Mouse (Mus musculus) heart, embryonic 16.5 days (tissue): Measurements from ENCODE around the gene Tiam1. TPM values are rescaled to one million over a fixed set of nuclear protein-coding genes. Genes with fewer than 3 reads are reported as not detected.

Experiments used
- ATAC-seq: fragments of 200-750 bp; cut with Nextera tagmentation; replicated peaks from 2 replicates; pipeline ENCODE4 v1.8.0; 2017; ENCODE audit warnings: moderate number of reproducible peaks; ENCODE audit not compliant: insufficient read depth, low FRiP score; ENCODE audit errors: extremely low read depth
- H3K27ac ChIP-seq: fragments of 300-500 bp; sonication (generic); 2 replicates; pipeline ENCODE4 v1.5.1; 2014; ENCODE audit warnings: mild to moderate bottlenecking, low read length, control low read depth, moderate library complexity
- H3K27me3 ChIP-seq: fragments of 300-500 bp; sonication (generic); 2 replicates; pipeline ENCODE4 v1.6.1; 2014; ENCODE audit warnings: low read length, mixed read lengths; ENCODE audit not compliant: control insufficient read depth, insufficient read depth
- H3K36me3 ChIP-seq: fragments of 300-500 bp; sonication (generic); 2 replicates; pipeline ENCODE4 v1.6.1; 2014; ENCODE audit not compliant: control insufficient read depth, insufficient read depth
- H3K4me1 ChIP-seq: fragments of 300-500 bp; sonication (generic); 2 replicates; pipeline ENCODE4 v1.6.1; 2014; ENCODE audit warnings: low read length, mixed read lengths; ENCODE audit not compliant: control insufficient read depth, insufficient read depth
- H3K4me2 ChIP-seq: fragments of 300-500 bp; sonication (generic); 2 replicates; pipeline ENCODE4 v1.6.1; 2014; ENCODE audit warnings: low read depth, mild to moderate bottlenecking, control low read depth, low read length
- H3K4me3 ChIP-seq: fragments of 300-500 bp; sonication (generic); 2 replicates; pipeline ENCODE4 v1.5.1; 2014; ENCODE audit warnings: mild to moderate bottlenecking, control low read depth, low read length
- H3K9ac ChIP-seq: fragments of 300-500 bp; sonication (generic); 2 replicates; pipeline ENCODE4 v1.6.1; 2014; ENCODE audit warnings: low read length, control low read depth
- H3K9me3 ChIP-seq: fragments of 300-500 bp; sonication (generic); replicated peaks from 2 replicates; pipeline ENCODE4 v1.6.1; 2016; ENCODE audit warnings: low read length; ENCODE audit not compliant: control insufficient read depth
- WGBS: fragments of 180-500 bp; shearing (Covaris S2); extraction: QIAGEN DNeasy Blood & Tissue Kit; methylation state at CpG from one replicate; pipeline ENCODE4 v1.1.7; 2014; 5-methylcytosine and 5-hydroxymethylcytosine counted together
- polyA plus RNA-seq: library from polyadenylated mRNA; unstranded; fragments of >200 nt; fragmentation: Nextera tagmentation; extraction: Ambion mirVana; gene quantifications from 2 replicates; pipeline ENCODE4 v1.2.1, GENCODE M21; 2015

The Tiam1 gene
- polyA plus RNA-seq, 1 experiment from 2014 or later: 9.4 TPM

DNA sequence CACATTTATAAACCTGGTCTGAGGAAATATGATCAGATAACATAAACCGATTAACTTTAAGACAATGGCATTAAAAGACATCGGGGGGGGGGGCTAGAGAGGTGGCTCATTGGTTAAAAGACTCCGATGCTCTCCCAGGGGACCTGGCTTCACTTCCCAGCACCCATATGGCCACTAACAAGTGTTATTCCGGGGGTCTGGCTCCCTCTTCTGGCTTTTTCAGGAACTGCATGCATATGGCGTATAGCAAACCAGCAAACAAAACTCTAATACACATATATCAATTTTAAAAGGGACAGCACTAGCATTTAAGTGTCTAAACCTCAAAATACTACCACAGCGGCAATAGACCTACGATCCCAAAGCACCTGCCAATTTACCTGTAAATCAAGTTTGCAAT, 347.0 kb downstream of the Tiam1 start:
- WGBS: 90% methylated on average over 7 of the region's 7 CpGs
- no peak overlapping the region for H3K9ac ChIP-seq
- no peak overlapping the region for H3K4me2 ChIP-seq
- H3K9me3 ChIP-seq: no peaks in the 10 kb centered on the region
- no peaks in the 10 kb centered on the region for H3K4me1 ChIP-seq
- ATAC-seq: no peak
- no peak overlapping the region for H3K27ac ChIP-seq
- H3K4me3 ChIP-seq: no peak overlapping the region
- H3K36me3 ChIP-seq: peaks cover 2% of the 10 kb centered on the region
- H3K27me3 ChIP-seq: no peaks in the 10 kb centered on the region

DNA sequence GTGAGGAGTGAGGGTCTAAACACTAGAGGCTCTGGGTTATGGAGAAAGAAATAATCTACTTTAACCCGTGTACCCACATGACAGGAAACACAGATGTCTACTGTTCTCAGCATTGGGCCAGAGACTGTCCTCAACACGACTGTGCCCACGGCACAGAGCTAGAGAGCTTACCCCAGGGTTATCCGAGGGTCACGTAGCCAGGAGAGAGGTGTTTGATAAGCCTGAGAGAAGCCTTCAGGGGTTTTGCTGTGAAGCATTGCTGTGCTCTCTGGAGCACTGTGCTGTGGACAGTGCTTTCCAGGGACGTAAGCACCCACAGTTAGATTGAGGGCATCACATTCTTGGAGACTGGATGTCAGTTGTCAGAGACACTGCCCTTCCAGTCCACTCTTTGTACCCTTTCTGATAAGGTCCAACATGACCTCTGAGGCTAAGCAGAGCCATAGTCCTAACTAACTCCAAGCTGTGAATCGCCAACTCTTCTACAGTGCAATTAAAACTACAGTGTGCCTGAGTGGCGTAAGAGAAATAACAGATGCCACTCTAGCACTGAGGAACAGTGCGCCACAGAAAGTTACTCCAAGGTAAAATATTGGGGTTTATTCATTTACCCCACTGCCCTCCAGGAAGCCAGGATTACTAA, 353.7 kb downstream of the Tiam1 start:
- peak overlapping the region; percentile 6; the same call in 1 of the 2 replicates for H3K4me2 ChIP-seq
- no peak overlapping the region for H3K4me3 ChIP-seq
- 37% methylated on average over 9 of the region's 9 CpGs for WGBS
- no peaks in the 10 kb centered on the region for H3K9me3 ChIP-seq
- no peaks in the 10 kb centered on the region for H3K27me3 ChIP-seq
- no peak overlapping the region for H3K27ac ChIP-seq
- peaks cover 2% of the 10 kb centered on the region for H3K36me3 ChIP-seq
- peak; percentile 75; the same call in 1 of the 2 replicates for ATAC-seq
- H3K9ac ChIP-seq: 0 out of 2 replicates have a peak overlapping the region, but pooled peaks have one; percentile 3
- peaks cover 12% of the 10 kb centered on the region for H3K4me1 ChIP-seq

DNA sequence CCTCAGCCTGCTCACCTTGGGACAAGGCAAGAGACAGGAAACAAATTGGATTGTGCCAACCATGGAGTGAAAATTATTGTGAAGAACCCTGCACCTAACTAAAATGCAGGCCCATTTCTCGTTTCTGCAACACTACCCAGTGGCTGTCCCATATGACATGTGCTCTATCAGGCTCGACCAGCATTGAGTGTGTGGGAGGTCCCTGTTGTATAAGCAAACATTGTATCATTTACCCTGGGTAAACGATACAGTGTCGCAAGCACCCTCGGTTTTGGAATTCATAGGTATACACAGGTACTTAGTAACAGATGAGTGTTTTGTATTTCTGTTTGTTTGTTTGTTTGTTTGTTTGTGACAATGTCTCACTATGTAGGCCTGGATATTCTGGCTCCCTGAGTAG, 357.8 kb downstream of the Tiam1 start:
- ATAC-seq: no peak
- Histone ChIP-seq H3K9ac (no peak overlapping the region), H3K4me3 (no peak overlapping the region), H3K36me3 (no peaks in the 10 kb centered on the region), H3K27me3 (no peaks in the 10 kb centered on the region), H3K4me2 (no peak overlapping the region), H3K9me3 (peaks cover 7% of the 10 kb centered on the region), H3K4me1 (peaks cover 12% of the 10 kb centered on the region), H3K27ac (no peak overlapping the region)
- WGBS: 81% methylated on average over 5 of the region's 5 CpGs

DNA sequence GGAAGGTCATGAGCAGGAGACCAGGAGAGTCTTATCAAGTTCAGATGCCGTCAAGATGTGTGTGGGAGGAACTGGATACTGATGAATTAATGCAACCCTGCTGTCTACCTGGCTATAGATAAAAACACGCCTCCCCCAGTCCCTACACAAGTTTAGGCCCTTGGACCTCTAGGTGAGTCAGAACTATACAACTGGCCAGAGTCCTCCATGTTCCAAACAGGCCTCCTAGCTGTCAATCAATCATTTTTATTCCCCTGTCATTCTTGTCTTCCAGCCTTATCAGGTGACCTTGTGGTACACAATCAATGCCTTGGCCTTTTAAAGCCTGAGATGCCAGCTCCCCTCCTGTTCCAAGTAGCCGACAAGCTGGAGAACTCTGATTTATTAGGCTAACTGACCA, 363.9 kb downstream of the Tiam1 start:
- Histone ChIP-seq H3K27me3 (no peaks in the 10 kb centered on the region), H3K4me3 (no peak overlapping the region), H3K9ac (no peak overlapping the region), H3K4me1 (no peaks in the 10 kb centered on the region), H3K36me3 (no peaks in the 10 kb centered on the region), H3K27ac (no peak overlapping the region), H3K9me3 (peaks cover 7% of the 10 kb centered on the region), H3K4me2 (no peak overlapping the region)
- no peak for ATAC-seq
- 65% methylated on average over 3 of the region's 3 CpGs for WGBS

DNA sequence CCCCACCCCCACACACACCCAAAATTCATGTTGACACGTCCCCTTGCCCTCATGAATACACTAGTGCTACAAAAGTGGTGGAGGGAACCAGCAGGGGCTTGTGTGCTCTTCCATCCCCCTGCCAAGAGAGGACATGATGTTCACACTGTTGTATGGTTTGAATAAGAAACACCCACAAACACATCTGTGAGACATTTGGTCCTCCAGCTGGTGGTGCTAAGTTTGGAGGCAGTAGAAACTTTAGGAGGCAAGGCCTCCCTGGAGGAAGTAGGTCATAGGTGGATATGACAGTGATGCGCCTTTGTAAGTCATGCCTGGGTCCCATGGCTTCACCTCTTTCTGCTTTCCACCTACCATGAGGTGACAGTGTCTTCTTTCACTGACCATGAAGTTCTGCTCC, 366.1 kb downstream of the Tiam1 start:
- H3K9me3 ChIP-seq: peaks cover 4% of the 10 kb centered on the region
- peaks cover 2% of the 10 kb centered on the region; the same call in 1 of the 2 replicates for H3K27me3 ChIP-seq
- ATAC-seq: no peak
- H3K4me3 ChIP-seq: no peak overlapping the region
- WGBS: 80% methylated on average over 2 of the region's 2 CpGs
- no peak overlapping the region for H3K9ac ChIP-seq
- no peaks in the 10 kb centered on the region for H3K4me1 ChIP-seq
- H3K36me3 ChIP-seq: no peaks in the 10 kb centered on the region
- no peak overlapping the region for H3K4me2 ChIP-seq
- H3K27ac ChIP-seq: no peak overlapping the region

DNA sequence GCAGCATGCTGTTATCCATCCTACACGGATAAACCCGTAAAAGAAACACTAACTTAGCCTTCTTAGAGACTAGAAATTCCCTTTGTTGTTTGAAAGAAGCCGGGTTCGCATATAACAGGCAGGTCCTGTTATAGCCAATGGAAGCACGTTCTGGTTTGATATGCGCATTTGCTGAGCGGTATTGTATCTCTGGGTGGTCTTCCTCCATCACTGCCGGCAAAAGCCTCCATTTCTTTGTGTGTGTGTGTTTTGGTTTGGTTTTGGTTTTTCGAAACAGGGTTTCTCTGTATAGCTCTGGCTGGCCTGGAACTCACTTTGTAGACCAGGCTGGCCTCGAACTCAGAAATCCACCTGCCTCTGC, 369.0 kb downstream of the Tiam1 start:
- ATAC-seq: no peak
- H3K4me3 ChIP-seq: no peak overlapping the region
- H3K27me3 ChIP-seq: peaks cover 2% of the 10 kb centered on the region; the same call in 1 of the 2 replicates
- H3K4me2 ChIP-seq: peak overlapping the region; percentile 84
- H3K4me1 ChIP-seq: no peaks in the 10 kb centered on the region
- H3K36me3 ChIP-seq: 0 out of 2 replicates have a peak, but pooled peaks cover 3% of the 10 kb centered on the region
- H3K27ac ChIP-seq: no peak overlapping the region
- 35% methylated on average over 10 of the region's 10 CpGs for WGBS
- H3K9ac ChIP-seq: no peak overlapping the region
- H3K9me3 ChIP-seq: peaks cover 8% of the 10 kb centered on the region

DNA sequence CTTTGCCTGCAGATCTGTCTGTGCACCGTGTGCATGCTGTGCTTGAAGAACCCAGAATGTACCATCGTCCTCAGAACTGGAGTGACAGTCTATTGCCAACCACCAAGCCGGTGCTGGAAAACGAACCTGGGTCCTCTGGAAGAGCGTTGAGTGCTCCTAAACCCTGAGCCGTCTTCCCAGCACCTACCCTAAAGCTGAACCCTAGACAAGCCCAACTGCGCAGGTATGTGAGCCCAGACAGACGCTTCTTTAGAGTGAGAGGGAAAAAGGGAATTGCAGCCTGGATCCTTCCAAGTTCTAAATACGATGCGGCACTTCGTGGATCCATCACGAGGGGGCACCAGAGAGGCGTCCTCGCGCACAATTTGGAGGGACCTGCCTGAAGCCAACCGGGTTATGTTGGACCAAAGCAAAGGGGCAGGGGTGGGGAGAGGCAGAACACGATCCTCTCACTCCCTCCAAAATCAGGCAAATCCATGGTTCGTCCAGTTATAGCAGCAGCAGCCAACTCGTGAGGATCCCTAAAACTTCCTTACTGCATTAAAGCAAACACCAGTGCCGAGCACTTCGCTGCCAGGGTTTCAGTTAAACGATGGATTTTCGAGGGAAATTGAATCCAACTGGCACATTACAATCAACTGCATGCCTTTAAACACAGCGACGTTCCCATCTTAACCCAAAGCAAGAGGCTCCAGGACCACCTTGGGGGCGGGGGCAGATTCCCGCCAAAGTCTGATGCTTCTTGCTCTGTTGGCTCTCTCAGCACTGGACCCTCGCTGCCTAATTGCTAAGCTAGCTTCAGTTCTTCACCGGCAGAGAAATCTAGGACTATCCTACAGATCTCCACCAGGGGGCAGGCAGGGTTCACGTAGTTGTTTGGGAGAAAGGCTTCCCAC, 369.7 kb downstream of the Tiam1 start:
- Histone ChIP-seq H3K4me3 (peak overlapping the region; percentile 51), H3K27ac (no peak overlapping the region), H3K9ac (peak overlapping the region; percentile 47), H3K9me3 (peaks cover 15% of the 10 kb centered on the region), H3K4me1 (no peaks in the 10 kb centered on the region), H3K27me3 (peaks cover 2% of the 10 kb centered on the region; the same call in 1 of the 2 replicates), H3K36me3 (0 out of 2 replicates have a peak, but pooled peaks cover 3% of the 10 kb centered on the region), H3K4me2 (peak overlapping the region; percentile 84)
- ATAC-seq: peak; percentile 73
- WGBS: 9% methylated on average over 30 of the region's 30 CpGs

DNA sequence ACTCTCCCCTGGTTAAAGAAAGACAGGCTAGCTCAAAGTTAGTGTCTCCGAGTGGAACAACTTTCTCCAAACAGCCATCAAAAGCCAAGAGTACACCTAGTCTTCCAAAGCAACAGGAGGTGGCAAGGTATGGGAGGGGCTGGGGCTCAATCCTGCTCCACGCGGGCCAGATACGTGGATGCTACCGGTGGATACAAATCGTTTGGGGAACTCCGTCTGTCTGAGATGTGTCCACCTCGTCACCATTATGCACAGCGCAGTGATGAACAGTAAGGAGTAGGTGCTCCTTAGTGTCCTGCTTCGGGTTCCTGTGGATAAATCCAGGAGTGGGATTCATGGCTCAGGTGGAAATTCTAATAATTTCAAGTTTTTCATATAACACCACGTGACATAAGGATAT, 377.6 kb downstream of the Tiam1 start:
- Histone ChIP-seq H3K9me3 (peaks cover 16% of the 10 kb centered on the region), H3K27ac (no peak overlapping the region), H3K4me3 (no peak overlapping the region), H3K9ac (no peak overlapping the region), H3K36me3 (0 out of 2 replicates have a peak, but pooled peaks cover 3% of the 10 kb centered on the region), H3K27me3 (no peaks in the 10 kb centered on the region; the same call in 1 of the 2 replicates), H3K4me2 (no peak overlapping the region), H3K4me1 (0 out of 2 replicates have a peak, but pooled peaks cover 2% of the 10 kb centered on the region)
- WGBS: 77% methylated on average over 11 of the region's 11 CpGs
- ATAC-seq: no peak

DNA sequence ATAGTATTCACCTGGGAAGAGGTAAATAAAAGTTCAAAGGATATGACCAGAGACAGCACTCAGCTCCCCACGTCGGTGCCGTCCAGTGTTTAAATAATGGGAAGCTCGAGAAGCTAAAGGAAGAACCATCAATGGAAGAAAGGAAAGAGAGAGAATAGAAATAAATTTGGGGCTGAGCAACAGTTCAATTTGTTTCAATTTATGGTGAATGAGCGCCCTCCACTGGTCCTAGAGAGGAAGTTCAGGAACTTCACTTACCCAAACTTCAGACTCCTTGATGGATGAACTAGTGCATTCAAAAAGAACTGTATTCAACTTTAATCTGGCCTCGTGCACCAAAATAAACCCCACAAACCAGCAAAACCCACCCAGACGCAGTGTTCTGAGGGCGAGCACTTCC, 378.1 kb downstream of the Tiam1 start:
- H3K27me3 ChIP-seq: no peaks in the 10 kb centered on the region; the same call in 1 of the 2 replicates
- no peak overlapping the region for H3K4me3 ChIP-seq
- H3K36me3 ChIP-seq: 0 out of 2 replicates have a peak, but pooled peaks cover 3% of the 10 kb centered on the region
- no peak overlapping the region for H3K9ac ChIP-seq
- no peak for ATAC-seq
- H3K4me1 ChIP-seq: 0 out of 2 replicates have a peak, but pooled peaks cover 2% of the 10 kb centered on the region
- WGBS: 8% methylated on average over 8 of the region's 8 CpGs
- H3K4me2 ChIP-seq: no peak overlapping the region
- peaks cover 16% of the 10 kb centered on the region for H3K9me3 ChIP-seq
- H3K27ac ChIP-seq: no peak overlapping the region
